Comparison of ENCODE assay signal across 11 mouse cellular contexts in the genomic region with DNA sequence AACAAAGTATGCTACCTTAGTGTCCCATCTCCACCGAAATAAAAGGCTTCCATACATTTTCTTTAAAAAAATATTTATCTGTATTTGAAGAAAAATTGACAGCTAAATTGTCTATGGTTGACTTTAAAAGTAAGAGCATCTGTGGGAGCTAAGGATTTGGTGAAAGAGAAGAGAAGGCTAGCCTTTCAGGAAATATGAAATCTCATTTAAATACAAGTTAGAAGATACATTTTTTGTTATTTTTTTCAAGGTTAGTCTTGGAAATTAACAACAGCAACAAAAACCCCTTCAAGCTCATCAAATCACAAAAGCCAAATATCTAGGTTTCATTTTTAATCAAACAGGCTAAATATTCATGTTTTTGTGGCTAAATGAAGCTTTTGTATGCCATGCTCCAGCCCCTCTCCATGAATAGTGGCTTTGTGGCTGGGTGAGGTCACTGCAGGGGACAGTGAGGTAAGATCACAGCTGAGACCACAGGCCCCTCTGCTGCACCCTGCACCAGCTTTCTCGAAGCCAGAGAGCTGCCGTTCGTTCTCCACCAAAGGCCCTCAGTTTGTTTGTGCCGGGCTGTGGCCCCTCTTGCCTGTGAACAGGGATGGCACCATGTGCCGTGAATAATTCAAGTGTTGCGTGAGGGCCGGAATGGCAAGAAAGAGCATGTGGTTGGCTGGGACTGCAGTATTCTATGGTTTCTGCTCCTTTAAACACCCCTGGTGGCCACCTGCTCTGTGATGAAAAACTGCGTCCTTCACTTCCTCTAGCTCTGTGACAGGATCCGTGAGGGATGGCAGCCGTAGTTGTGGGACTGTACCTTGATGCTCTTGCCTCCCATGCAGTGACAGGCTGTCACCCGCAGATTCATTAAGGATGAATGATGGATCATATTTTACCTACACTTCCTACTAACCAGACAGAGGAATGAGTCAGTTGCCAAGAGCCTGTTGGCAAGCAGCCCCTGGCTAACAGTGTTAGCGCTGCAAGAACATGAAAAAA.
DNase-seq lines count a peak whose midpoint lies in the region; ATAC-seq lines count a peak whose summit lies in the region.
"Had no signal": no experiment of that assay in that cellular context is flagged by ENCODE, and none has a peak within 500 bp of the region (broad histone marks: within the 10 kb centered on the region; RNA-seq: fewer than 3 reads in every experiment).

No protein-coding gene starts in this region.

- H3K4me2 ChIP-seq in neural tube, embryonic 13.5 days = peak overlapping the region; percentile 11; the same call in 1 of the 2 replicates
- peak overlapping the region; percentile 3; the same call in 1 of the 2 replicates for H3K4me2 ChIP-seq in neural tube, embryonic 15.5 days
- H3K4me2 ChIP-seq: heart, embryonic 13.5 days had no signal

- no peaks in the 10 kb centered on the region for H3K9me3 ChIP-seq in neural tube, embryonic 13.5 days
- no peaks in the 10 kb centered on the region for H3K9me3 ChIP-seq in neural tube, embryonic 15.5 days (replicated peaks)
- H3K9me3 ChIP-seq: heart, embryonic 13.5 days had no signal

- peaks cover 23% of the 10 kb centered on the region for H3K4me1 ChIP-seq in neural tube, embryonic 13.5 days (replicated peaks)
- H3K4me1 ChIP-seq in neural tube, embryonic 15.5 days = peaks cover 14% of the 10 kb centered on the region

- DNase-seq in neural tube, embryonic 10.5 days (ENCODE audit: extremely low spot score, low spot score) = no peak
- DNase-seq in cerebellum, postnatal 25 days = peak; percentile 42 to 67
- peak; percentile 30 for DNase-seq in layer of hippocampus, adult 9-10 months (ENCODE audit: low spot score)
- DNase-seq in urinary bladder, postnatal 14 days (ENCODE audit: low spot score) = no peak
- no peak for DNase-seq in spleen, postnatal 14 days (ENCODE audit: low spot score in 2 of 2)
- DNase-seq: kidney, postnatal 4 days; retina, postnatal 1 day had no signal

- no peak overlapping the region for H3K9ac ChIP-seq in neural tube, embryonic 13.5 days
- no peak overlapping the region for H3K9ac ChIP-seq in neural tube, embryonic 15.5 days (replicated peaks)
- H3K9ac ChIP-seq: heart, embryonic 13.5 days had no signal

- H3K36me3 ChIP-seq in neural tube, embryonic 13.5 days = no peaks in the 10 kb centered on the region
- no peaks in the 10 kb centered on the region for H3K36me3 ChIP-seq in neural tube, embryonic 15.5 days

- H3K27me3 ChIP-seq in neural tube, embryonic 13.5 days = no peaks in the 10 kb centered on the region
- no peaks in the 10 kb centered on the region; the same call in 1 of the 2 replicates for H3K27me3 ChIP-seq in neural tube, embryonic 15.5 days (replicated peaks)
- H3K27me3 ChIP-seq: heart, embryonic 13.5 days had no signal

- H3K4me3 ChIP-seq in neural tube, embryonic 13.5 days = no peak overlapping the region
- H3K4me3 ChIP-seq in neural tube, embryonic 15.5 days (replicated peaks) = no peak overlapping the region
- H3K4me3 ChIP-seq: heart, embryonic 13.5 days had no signal

- peak; percentile 50; the same call in 1 of the 2 replicates for ATAC-seq in neural tube, embryonic 13.5 days (ENCODE audit: low read depth)
- no peak for ATAC-seq in neural tube, embryonic 15.5 days (ENCODE audit: low FRiP score)
- no peak for ATAC-seq in monocyte, adult 5-6 weeks (replicated peaks; ENCODE audit: insufficient number of reproducible peaks, low FRiP score, low TSS enrichment, poor library complexity, severe bottlenecking)

- 50% methylated on average over 13 of the region's 13 CpGs for WGBS in neural tube, embryonic 13.5 days
- 55% methylated on average over 13 of the region's 13 CpGs for WGBS in neural tube, embryonic 15.5 days

- peak overlapping the region; percentile 40; the same call in 1 of the 2 replicates for H3K27ac ChIP-seq in neural tube, embryonic 13.5 days (replicated peaks)
- peak overlapping the region; percentile 43; the same call in 1 of the 2 replicates for H3K27ac ChIP-seq in neural tube, embryonic 15.5 days (replicated peaks)
- H3K27ac ChIP-seq: heart, embryonic 13.5 days had no signal

Comparison
In these comparisons a context has a peak if more than half of its experiments do, and no peak if none do; other contexts are left out.
1. DNase-seq: peak in cerebellum, postnatal 25 days (2 of 2) and layer of hippocampus, adult 9-10 months (single experiment); none in neural tube, embryonic 10.5 days (single experiment), urinary bladder, postnatal 14 days (single experiment) and spleen, postnatal 14 days (0 of 2).